Mouse (Mus musculus): ENCODE results near the gene Dgke. TPM values are rescaled to one million over a fixed set of nuclear protein-coding genes. Genes with fewer than 3 reads are reported as not detected.

The Dgke gene
- polyA plus RNA-seq, 1 experiment from 2014 or later = 0.69 TPM

- WGBS (ENCODE audit: insufficient replicate concordance) = 66% methylated on average over 9 of the region's 9 CpGs
Observed at GRCm38 (mm10) chr11:89020681-89021305, 45.9 kb downstream of the Dgke start.

GRCm38 (mm10) chr11:89017514-89018182 lies 49.0 kb downstream of the Dgke start:
- Histone ChIP-seq H3K4me2 (peak overlapping the region; percentile 54), H3K36me3 (peaks cover 82% of the 10 kb centered on the region), H3K27ac (peak overlapping the region; percentile 84), H3K4me3 (replicated peaks) (peak overlapping the region; percentile 22), H3K9ac (peak overlapping the region; percentile 37), H3K4me1 (replicated peaks) (peaks cover 72% of the 10 kb centered on the region), H3K27me3 (no peaks in the 10 kb centered on the region), H3K9me3 (replicated peaks) (no peaks in the 10 kb centered on the region)
- DNase-seq (peak; percentile 68), ATAC-seq (ENCODE audit: low read depth) (peak; percentile 90)
- 27% methylated on average over 9 of the region's 9 CpGs for WGBS (ENCODE audit: insufficient replicate concordance)

More at GRCm38 (mm10) chr11:89020681-89021305, 45.9 kb downstream of the Dgke start:
- Histone ChIP-seq H3K27me3 (no peaks in the 10 kb centered on the region), H3K9ac (no peak overlapping the region), H3K4me2 (no peak overlapping the region), H3K27ac (peak overlapping the region; percentile 8; the same call in 1 of the 2 replicates), H3K36me3 (peaks cover 51% of the 10 kb centered on the region), H3K9me3 (replicated peaks) (no peaks in the 10 kb centered on the region), H3K4me1 (replicated peaks) (peaks cover 88% of the 10 kb centered on the region), H3K4me3 (replicated peaks) (no peak overlapping the region)
- no peak for DNase-seq
- no peak for ATAC-seq (ENCODE audit: low read depth)

- Histone ChIP-seq H3K4me3 (replicated peaks) (no peak overlapping the region), H3K36me3 (peaks cover 98% of the 10 kb centered on the region), H3K4me2 (no peak overlapping the region), H3K9me3 (replicated peaks) (no peaks in the 10 kb centered on the region), H3K4me1 (replicated peaks) (peaks cover 41% of the 10 kb centered on the region), H3K27ac (no peak overlapping the region), H3K27me3 (no peaks in the 10 kb centered on the region), H3K9ac (no peak overlapping the region)
- DNase-seq (no peak), ATAC-seq (ENCODE audit: low read depth) (no peak)
- WGBS (ENCODE audit: insufficient replicate concordance) = 74% methylated on average over 5 of the region's 5 CpGs
Observed at GRCm38 (mm10) chr11:89012241-89012640, 54.4 kb downstream of the Dgke start.

GRCm38 (mm10) chr11:89009496-89009895 lies 57.2 kb downstream of the Dgke start:
- 77% methylated on average over 7 of the region's 7 CpGs for WGBS (ENCODE audit: insufficient replicate concordance)
- 0 out of 2 replicates have a peak, but pooled peaks have one; percentile 25 for ATAC-seq (ENCODE audit: low read depth)
- no peaks in the 10 kb centered on the region for H3K27me3 ChIP-seq
- H3K9ac ChIP-seq = no peak overlapping the region
- no peak overlapping the region for H3K4me2 ChIP-seq
- H3K4me1 ChIP-seq (replicated peaks) = peaks cover 31% of the 10 kb centered on the region
- H3K4me3 ChIP-seq (replicated peaks) = no peak overlapping the region
- H3K27ac ChIP-seq = no peak overlapping the region
- H3K9me3 ChIP-seq (replicated peaks) = no peaks in the 10 kb centered on the region
- DNase-seq = no peak
- H3K36me3 ChIP-seq = peaks cover 99% of the 10 kb centered on the region

- H3K9me3 ChIP-seq (replicated peaks) = no peaks in the 10 kb centered on the region
- no peaks in the 10 kb centered on the region for H3K27me3 ChIP-seq
- H3K9ac ChIP-seq = no peak overlapping the region
- ATAC-seq (ENCODE audit: low read depth) = no peak
- no peak overlapping the region for H3K27ac ChIP-seq
- H3K4me3 ChIP-seq (replicated peaks) = no peak overlapping the region
- 84% methylated on average over 9 of the region's 9 CpGs for WGBS (ENCODE audit: insufficient replicate concordance)
- no peak for DNase-seq
- H3K36me3 ChIP-seq = peaks cover 97% of the 10 kb centered on the region
- H3K4me1 ChIP-seq (replicated peaks) = peaks cover 35% of the 10 kb centered on the region
- no peak overlapping the region for H3K4me2 ChIP-seq
Observed at GRCm38 (mm10) chr11:89009066-89009465, 57.6 kb downstream of the Dgke start.

GRCm38 (mm10) chr11:89007582-89007981 lies 59.1 kb downstream of the Dgke start:
- peaks cover 50% of the 10 kb centered on the region for H3K4me1 ChIP-seq (replicated peaks)
- WGBS (ENCODE audit: insufficient replicate concordance) = 81% methylated on average over 3 of the region's 3 CpGs
- no peak for DNase-seq
- H3K4me2 ChIP-seq = no peak overlapping the region
- ATAC-seq (ENCODE audit: low read depth) = no peak
- no peaks in the 10 kb centered on the region for H3K9me3 ChIP-seq (replicated peaks)
- no peaks in the 10 kb centered on the region for H3K27me3 ChIP-seq
- H3K27ac ChIP-seq = no peak overlapping the region
- peaks cover 89% of the 10 kb centered on the region for H3K36me3 ChIP-seq
- H3K4me3 ChIP-seq (replicated peaks) = no peak overlapping the region
- no peak overlapping the region for H3K9ac ChIP-seq

GRCm38 (mm10) chr11:89006404-89006803 lies 60.2 kb downstream of the Dgke start:
- DNase-seq (no peak), ATAC-seq (ENCODE audit: low read depth) (no peak)
- peaks cover 60% of the 10 kb centered on the region for H3K4me1 ChIP-seq (replicated peaks)
- no peak overlapping the region for H3K9ac ChIP-seq
- H3K9me3 ChIP-seq (replicated peaks) = no peaks in the 10 kb centered on the region
- H3K36me3 ChIP-seq = peaks cover 84% of the 10 kb centered on the region
- H3K4me3 ChIP-seq (replicated peaks) = no peak overlapping the region
- no peak overlapping the region for H3K27ac ChIP-seq
- H3K27me3 ChIP-seq = no peaks in the 10 kb centered on the region
- H3K4me2 ChIP-seq = no peak overlapping the region

- Histone ChIP-seq H3K4me3 (replicated peaks) (no peak overlapping the region), H3K4me1 (replicated peaks) (peaks cover 70% of the 10 kb centered on the region), H3K4me2 (no peak overlapping the region), H3K36me3 (peaks cover 78% of the 10 kb centered on the region), H3K9me3 (replicated peaks) (no peaks in the 10 kb centered on the region), H3K9ac (no peak overlapping the region), H3K27ac (no peak overlapping the region), H3K27me3 (no peaks in the 10 kb centered on the region)
- ATAC-seq (ENCODE audit: low read depth) (no peak), DNase-seq (no peak)
- 84% methylated on average over 5 of the region's 5 CpGs for WGBS (ENCODE audit: insufficient replicate concordance)
Observed at GRCm38 (mm10) chr11:89005473-89005872, 61.2 kb downstream of the Dgke start.

- Histone ChIP-seq H3K4me2 (peak overlapping the region; percentile 91), H3K27ac (peak overlapping the region; percentile 77), H3K36me3 (peaks cover 60% of the 10 kb centered on the region), H3K4me3 (replicated peaks) (no peak overlapping the region; the same call in 1 of the 2 replicates), H3K4me1 (replicated peaks) (peaks cover 67% of the 10 kb centered on the region), H3K27me3 (no peaks in the 10 kb centered on the region), H3K9me3 (replicated peaks) (no peaks in the 10 kb centered on the region), H3K9ac (0 out of 2 replicates have a peak overlapping the region, but pooled peaks have one; percentile 27)
- ATAC-seq (ENCODE audit: low read depth) (no peak), DNase-seq (no peak)
- WGBS (ENCODE audit: insufficient replicate concordance) = 71% methylated on average over 4 of the region's 4 CpGs
Observed at GRCm38 (mm10) chr11:89003726-89004125, 62.9 kb downstream of the Dgke start.

GRCm38 (mm10) chr11:89003078-89003477 lies 63.6 kb downstream of the Dgke start:
- H3K36me3 ChIP-seq = peaks cover 54% of the 10 kb centered on the region
- H3K4me1 ChIP-seq (replicated peaks) = peaks cover 66% of the 10 kb centered on the region
- peak overlapping the region; percentile 61 for H3K9ac ChIP-seq
- no peak for DNase-seq
- H3K27me3 ChIP-seq = no peaks in the 10 kb centered on the region
- H3K4me3 ChIP-seq (replicated peaks) = peak overlapping the region; percentile 78
- peak overlapping the region; percentile 77 for H3K27ac ChIP-seq
- WGBS (ENCODE audit: insufficient replicate concordance) = 64% methylated on average over 6 of the region's 6 CpGs
- H3K4me2 ChIP-seq = peak overlapping the region; percentile 91
- H3K9me3 ChIP-seq (replicated peaks) = no peaks in the 10 kb centered on the region
- no peak for ATAC-seq (ENCODE audit: low read depth)

GRCm38 (mm10) chr11:89002621-89003020 lies 64.0 kb downstream of the Dgke start:
- ATAC-seq (ENCODE audit: low read depth) = no peak
- Histone ChIP-seq H3K27ac (peak overlapping the region; percentile 77), H3K9ac (peak overlapping the region; percentile 61), H3K9me3 (replicated peaks) (no peaks in the 10 kb centered on the region), H3K4me2 (peak overlapping the region; percentile 91), H3K27me3 (no peaks in the 10 kb centered on the region), H3K4me1 (replicated peaks) (peaks cover 68% of the 10 kb centered on the region), H3K4me3 (replicated peaks) (peak overlapping the region; percentile 78), H3K36me3 (peaks cover 50% of the 10 kb centered on the region)
- 71% methylated on average over 5 of the region's 5 CpGs for WGBS (ENCODE audit: insufficient replicate concordance)
- DNase-seq = no peak

All from liver, embryonic 13.5 days (tissue).